Mouse (Mus musculus): ENCODE measurements around the gene Tnnc2.

- TF ChIP-seq POLR2A (IDR thresholded peaks at IDR 0.05; ENCODE audit: low read depth, low read length), result no peak
- TF ChIP-seq CTCF (IDR thresholded peaks at IDR 0.05; ENCODE audit: extremely low read depth, insufficient read length, insufficient replicate concordance, low read depth, low read length), result no peak
Observed at GRCm38 (mm10) chr2:164829090-164829489, 49.3 kb upstream of the Tnnc2 start.

Data from small intestine, adult 2 months (tissue).